Mouse (Mus musculus) thymus, adult 2 months (tissue): ENCODE data around the gene Fpr1.

Experiments used
- CTCF ChIP-seq: fragments of 200-500 bp; IDR thresholded peaks from 2 replicates; pipeline ENCODE4 v1.5.1; 2012; ENCODE audit warnings: mild to moderate bottlenecking, control low read depth, low read length, moderate library complexity, borderline replicate concordance; ENCODE audit not compliant: control insufficient read depth, poor library complexity, insufficient read depth; ENCODE audit errors: extremely low read depth
- POLR2A ChIP-seq: fragments of 200-500 bp; IDR thresholded peaks from 2 replicates; pipeline ENCODE4 v1.6.1; 2012; ENCODE audit warnings: mild to moderate bottlenecking, low read length, control low read depth, moderate library complexity; ENCODE audit not compliant: control insufficient read depth, poor library complexity, insufficient read depth; ENCODE audit errors: extremely low read depth

GRCm38 (mm10) chr17:17839276-17839675 lies 44.5 kb downstream of the Fpr1 start:
- TF ChIP-seq CTCF, result no peak
- no peak for TF ChIP-seq POLR2A
